Mouse (Mus musculus): ENCODE measurements around the gene Oxt.

DNA sequence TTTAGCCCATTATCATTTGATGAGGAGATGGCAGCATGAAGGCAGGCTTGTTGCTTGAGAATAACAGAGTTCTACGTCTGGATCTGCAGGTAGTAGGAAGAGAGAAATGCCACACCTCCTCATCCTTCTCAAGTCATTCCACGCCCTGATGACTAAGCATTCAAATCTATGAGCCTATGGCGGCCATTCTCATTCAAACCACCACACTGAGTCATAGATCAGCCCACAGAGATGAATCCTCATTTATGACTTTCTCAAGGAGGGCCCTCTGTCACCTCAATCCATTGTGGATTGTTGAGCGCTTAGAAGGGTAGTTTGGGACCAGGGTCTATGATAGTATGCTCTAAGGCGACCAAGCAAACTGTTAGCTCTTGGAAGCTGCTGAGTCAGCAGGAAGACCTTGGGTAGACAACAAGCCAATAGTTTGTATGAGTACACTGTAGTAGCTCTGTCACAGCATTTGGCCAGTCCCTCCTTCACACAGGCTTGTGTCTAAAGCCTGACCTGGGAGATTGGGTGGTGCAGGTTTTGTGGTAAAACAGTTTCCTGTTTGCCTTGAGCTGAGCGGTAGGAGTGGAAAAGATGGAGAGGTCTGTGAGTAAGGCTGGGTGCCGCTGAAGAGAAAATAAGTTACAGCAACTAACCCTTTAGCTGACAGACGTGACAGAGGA, 37.0 kb upstream of the Oxt start:
- TF ChIP-seq CTCF (IDR thresholded peaks at IDR 0.05; ENCODE audit: insufficient read depth, low read depth, low read length) (no peak), POLR2A (IDR thresholded peaks at IDR 0.05; ENCODE audit: insufficient read depth, low read depth, low read length) (no peak)
